Mouse (Mus musculus): ENCODE data around the gene Mfsd10. TPM values are rescaled to one million over a fixed set of nuclear protein-coding genes. Genes with fewer than 3 reads are reported as not detected.

Gene Mfsd10
- total and polyA plus RNA-seq, 3 experiments, result 136 to 296 TPM; not detected in 1

GRCm38 (mm10) chr5:34635665-34636192 is 1.3 kb downstream of the Mfsd10 start:
- H3K27ac ChIP-seq (ENCODE audit: control insufficient read depth, low read depth, low read length), result peak overlapping the region; percentile 78; the same call in 1 of the 2 replicates

GRCm38 (mm10) chr5:34634746-34635400 is 2.1 kb downstream of the Mfsd10 start:
- TF ChIP-seq E2F4 (IDR thresholded peaks at IDR 0.05; ENCODE audit: borderline replicate concordance, low read depth, low read length) (no peak), ZC3H11A (IDR thresholded peaks at IDR 0.05; ENCODE audit: low read depth, low read length) (no peak), RCOR1 (IDR thresholded peaks at IDR 0.05; ENCODE audit: low read depth, low read length) (no peak), SMC3 (IDR thresholded peaks at IDR 0.05; ENCODE audit: low read depth, low read length) (no peak), UBTF (IDR thresholded peaks at IDR 0.05; ENCODE audit: borderline replicate concordance, insufficient read depth, low read depth, low read length) (no peak), MYB (IDR thresholded peaks at IDR 0.05; ENCODE audit: low read depth, low read length) (no peak), TBP (IDR thresholded peaks at IDR 0.05; ENCODE audit: low read depth, low read length) (no peak), ETS1 (IDR thresholded peaks at IDR 0.05; ENCODE audit: low read depth, low read length) (no peak), TAL1 (IDR thresholded peaks at IDR 0.05; ENCODE audit: low read length) (no peak), GATA1 (IDR thresholded peaks at IDR 0.05; ENCODE audit: low read depth, low read length) (no peak), NRF1 (IDR thresholded peaks at IDR 0.05; ENCODE audit: insufficient read depth, low read depth, low read length, poor library complexity, severe bottlenecking) (no peak), SIN3A (IDR thresholded peaks at IDR 0.05; ENCODE audit: low read length) (no peak), MYC (IDR thresholded peaks at IDR 0.05; ENCODE audit: low read depth, low read length) (no peak), MEF2A (IDR thresholded peaks at IDR 0.05; ENCODE audit: extremely low read depth, insufficient replicate concordance, low read depth, low read length, poor library complexity, severe bottlenecking) (no peak), POLR2A (IDR thresholded peaks at IDR 0.05; ENCODE audit: control insufficient read depth in 1 of 2, insufficient read depth in 1 of 2, low read depth in 1 of 2, low read length in 2 of 2, poor library complexity in 1 of 2) (no peak), POLR2AphosphoS5 (IDR thresholded peaks at IDR 0.05; ENCODE audit: borderline replicate concordance, low read depth, low read length) (no peak), ELF1 (IDR thresholded peaks at IDR 0.05; ENCODE audit: low read depth, low read length) (no peak)
- Histone ChIP-seq H3K4me3 (ENCODE audit: control insufficient read depth in 1 of 2, insufficient read depth in 1 of 2, low read depth in 2 of 2, low read length in 2 of 2) (no peak overlapping the region), H3K9me3 (replicated peaks; ENCODE audit: insufficient read depth, low read length) (no peaks in the 10 kb centered on the region), H3K79me2 (ENCODE audit: control insufficient read depth, insufficient read depth, low read length, poor library complexity) (peaks cover 13% of the 10 kb centered on the region), H3K9ac (ENCODE audit: control insufficient read depth, low read depth, low read length, poor library complexity, severe bottlenecking) (no peak overlapping the region), H3K27ac (ENCODE audit: control insufficient read depth, low read depth, low read length) (no peak overlapping the region), H3K36me3 (ENCODE audit: control insufficient read depth in 1 of 2, insufficient read depth in 2 of 2, low read length in 2 of 2) (peaks cover 0 to 9% of the 10 kb centered on the region in 2 experiments; a peak in 3 of 4 replicates), H3K4me1 (ENCODE audit: control insufficient read depth in 1 of 2, insufficient read depth in 2 of 2, low read length in 2 of 2) (peaks cover 0 to 18% of the 10 kb centered on the region in 2 experiments; a peak in 2 of 4 replicates), H3K27me3 (ENCODE audit: control insufficient read depth in 1 of 2, insufficient read depth in 2 of 2, low read length in 2 of 2) (no peaks in the 10 kb centered on the region)
- no peak for DNase-seq (ENCODE audit: low read depth, low spot score)

More at GRCm38 (mm10) chr5:34635665-34636192, 1.3 kb downstream of the Mfsd10 start:
- no peaks in the 10 kb centered on the region for H3K27me3 ChIP-seq (ENCODE audit: control insufficient read depth in 1 of 2, insufficient read depth in 2 of 2, low read length in 2 of 2)
- peaks cover 13% of the 10 kb centered on the region for H3K79me2 ChIP-seq (ENCODE audit: control insufficient read depth, insufficient read depth, low read length, poor library complexity)
- peaks cover 0 to 9% of the 10 kb centered on the region in 2 experiments for H3K36me3 ChIP-seq (ENCODE audit: control insufficient read depth in 1 of 2, insufficient read depth in 2 of 2, low read length in 2 of 2)
- H3K4me1 ChIP-seq (ENCODE audit: control insufficient read depth in 1 of 2, insufficient read depth in 2 of 2, low read length in 2 of 2), result peaks cover 0 to 18% of the 10 kb centered on the region in 2 experiments; a peak in 2 of 4 replicates
- TF ChIP-seq ZKSCAN1 (IDR thresholded peaks at IDR 0.05; ENCODE audit: low read depth, low read length) (no peak), HCFC1 (IDR thresholded peaks at IDR 0.05; ENCODE audit: low read depth, low read length) (0 out of 2 replicates have a peak, but pooled peaks have one; percentile 4), E2F4 (IDR thresholded peaks at IDR 0.05; ENCODE audit: borderline replicate concordance, low read depth, low read length) (no peak), CHD2 (IDR thresholded peaks at IDR 0.05; ENCODE audit: low read length) (no peak), EP300 (IDR thresholded peaks at IDR 0.05; ENCODE audit: low read depth in 1 of 2, low read length in 2 of 2) (no peak), RCOR1 (IDR thresholded peaks at IDR 0.05; ENCODE audit: low read depth, low read length) (no peak)
- H3K9ac ChIP-seq (ENCODE audit: control insufficient read depth, low read depth, low read length, poor library complexity, severe bottlenecking), result peak overlapping the region; percentile 76
- H3K4me3 ChIP-seq (ENCODE audit: control insufficient read depth in 1 of 2, insufficient read depth in 1 of 2, low read depth in 2 of 2, low read length in 2 of 2), result peak overlapping the region; percentile 56 to 67
- DNase-seq (ENCODE audit: low read depth, low spot score), result peak; percentile 35
- H3K9me3 ChIP-seq (replicated peaks; ENCODE audit: insufficient read depth, low read length), result no peaks in the 10 kb centered on the region
